Mouse (Mus musculus): ENCODE data around the gene Hoxa10. TPM values are rescaled to one million over a fixed set of nuclear protein-coding genes. Genes with fewer than 3 reads are reported as not detected.

Hoxa10 gene
- total and polyA plus RNA-seq, 3 experiments = not detected

GRCm38 (mm10) chr6:52233546-52234427 lies 6.9 kb downstream of the Hoxa10 start:
- Histone ChIP-seq H3K4me3 (ENCODE audit: control insufficient read depth in 1 of 2, insufficient read depth in 1 of 2, low read depth in 2 of 2, low read length in 2 of 2) (no peak overlapping the region), H3K36me3 (ENCODE audit: control insufficient read depth in 1 of 2, insufficient read depth in 2 of 2, low read length in 2 of 2) (no peaks in the 10 kb centered on the region), H3K4me1 (ENCODE audit: control insufficient read depth in 1 of 2, insufficient read depth in 2 of 2, low read length in 2 of 2) (no peaks in the 10 kb centered on the region), H3K9me3 (replicated peaks; ENCODE audit: insufficient read depth, low read length) (no peaks in the 10 kb centered on the region), H3K27me3 (ENCODE audit: control insufficient read depth in 1 of 2, insufficient read depth in 2 of 2, low read length in 2 of 2) (no peaks in the 10 kb centered on the region), H3K9ac (ENCODE audit: control insufficient read depth, low read depth, low read length, poor library complexity, severe bottlenecking) (no peak overlapping the region), H3K79me2 (ENCODE audit: control insufficient read depth, insufficient read depth, low read length, poor library complexity) (no peaks in the 10 kb centered on the region), H3K27ac (ENCODE audit: control insufficient read depth, low read depth, low read length) (no peak overlapping the region)
- no peak for TF ChIP-seq NELFE (IDR thresholded peaks at IDR 0.05; ENCODE audit: low read depth, low read length)
- DNase-seq (ENCODE audit: low read depth, low spot score) = no peak

GRCm38 (mm10) chr6:52232984-52233545 lies 7.6 kb downstream of the Hoxa10 start:
- Histone ChIP-seq H3K4me3 (ENCODE audit: control insufficient read depth in 1 of 2, insufficient read depth in 1 of 2, low read depth in 2 of 2, low read length in 2 of 2) (no peak overlapping the region), H3K4me1 (ENCODE audit: control insufficient read depth in 1 of 2, insufficient read depth in 2 of 2, low read length in 2 of 2) (no peaks in the 10 kb centered on the region), H3K36me3 (ENCODE audit: control insufficient read depth in 1 of 2, insufficient read depth in 2 of 2, low read length in 2 of 2) (no peaks in the 10 kb centered on the region)

GRCm38 (mm10) chr6:52232568-52232965 lies 8.1 kb downstream of the Hoxa10 start:
- DNase-seq (ENCODE audit: low read depth, low spot score) = no peak
- TF ChIP-seq JUND (IDR thresholded peaks at IDR 0.05; ENCODE audit: low read depth, low read length) (no peak), GATA1 (IDR thresholded peaks at IDR 0.05; ENCODE audit: low read depth, low read length) (no peak), UBTF (IDR thresholded peaks at IDR 0.05; ENCODE audit: borderline replicate concordance, insufficient read depth, low read depth, low read length) (no peak), E2F4 (IDR thresholded peaks at IDR 0.05; ENCODE audit: borderline replicate concordance, low read depth, low read length) (no peak), USF1 (IDR thresholded peaks at IDR 0.05; ENCODE audit: low read depth, low read length) (no peak), MAX (IDR thresholded peaks at IDR 0.05; ENCODE audit: low read length) (no peak), ZMIZ1 (IDR thresholded peaks at IDR 0.05; ENCODE audit: low read depth, low read length) (no peak), RCOR1 (IDR thresholded peaks at IDR 0.05; ENCODE audit: low read depth, low read length) (no peak), ELF1 (IDR thresholded peaks at IDR 0.05; ENCODE audit: low read depth, low read length) (no peak), ZKSCAN1 (IDR thresholded peaks at IDR 0.05; ENCODE audit: low read depth, low read length) (no peak), RAD21 (IDR thresholded peaks at IDR 0.05; ENCODE audit: low read depth, low read length) (no peak), MYB (IDR thresholded peaks at IDR 0.05; ENCODE audit: low read depth, low read length) (no peak), BHLHE40 (IDR thresholded peaks at IDR 0.05; ENCODE audit: borderline replicate concordance, low read depth, low read length) (no peak), POLR2AphosphoS5 (IDR thresholded peaks at IDR 0.05; ENCODE audit: borderline replicate concordance, low read depth, low read length) (no peak), CTCF (IDR thresholded peaks at IDR 0.05 in 2 of 3, conservative IDR thresholded peaks at IDR 0.05 in 1 of 3; ENCODE audit: control insufficient read depth in 1 of 3, insufficient read depth in 1 of 3, low read depth in 2 of 3, low read length in 3 of 3, poor library complexity in 1 of 3, severe bottlenecking in 1 of 3) (no peak), TBP (IDR thresholded peaks at IDR 0.05; ENCODE audit: low read depth, low read length) (no peak), SMC3 (IDR thresholded peaks at IDR 0.05; ENCODE audit: low read depth, low read length) (no peak), KAT2A (conservative IDR thresholded peaks at IDR 0.05; ENCODE audit: low read depth, low read length) (no peak), NRF1 (IDR thresholded peaks at IDR 0.05; ENCODE audit: insufficient read depth, low read depth, low read length, poor library complexity, severe bottlenecking) (no peak), ETS1 (IDR thresholded peaks at IDR 0.05; ENCODE audit: low read depth, low read length) (no peak)
- H3K27ac ChIP-seq (ENCODE audit: control insufficient read depth, low read depth, low read length) = no peak overlapping the region
- H3K4me3 ChIP-seq (ENCODE audit: control insufficient read depth in 1 of 2, insufficient read depth in 1 of 2, low read depth in 2 of 2, low read length in 2 of 2) = no peak overlapping the region
- H3K4me1 ChIP-seq (ENCODE audit: control insufficient read depth in 1 of 2, insufficient read depth in 2 of 2, low read length in 2 of 2) = no peaks in the 10 kb centered on the region
- no peaks in the 10 kb centered on the region for H3K79me2 ChIP-seq (ENCODE audit: control insufficient read depth, insufficient read depth, low read length, poor library complexity)
- no peaks in the 10 kb centered on the region for H3K36me3 ChIP-seq (ENCODE audit: control insufficient read depth in 1 of 2, insufficient read depth in 2 of 2, low read length in 2 of 2)
- no peaks in the 10 kb centered on the region for H3K27me3 ChIP-seq (ENCODE audit: control insufficient read depth in 1 of 2, insufficient read depth in 2 of 2, low read length in 2 of 2)
- H3K9me3 ChIP-seq (replicated peaks; ENCODE audit: insufficient read depth, low read length) = no peaks in the 10 kb centered on the region
- no peak overlapping the region for H3K9ac ChIP-seq (ENCODE audit: control insufficient read depth, low read depth, low read length, poor library complexity, severe bottlenecking)

More at GRCm38 (mm10) chr6:52232984-52233545, 7.6 kb downstream of the Hoxa10 start:
- no peak for DNase-seq (ENCODE audit: low read depth, low spot score)
- TF ChIP-seq TCF12 (IDR thresholded peaks at IDR 0.05; ENCODE audit: low read depth, low read length) (no peak), CHD1 (IDR thresholded peaks at IDR 0.05; ENCODE audit: low read depth, low read length) (no peak), NRF1 (IDR thresholded peaks at IDR 0.05; ENCODE audit: insufficient read depth, low read depth, low read length, poor library complexity, severe bottlenecking) (no peak), USF1 (IDR thresholded peaks at IDR 0.05; ENCODE audit: low read depth, low read length) (no peak), GATA1 (IDR thresholded peaks at IDR 0.05; ENCODE audit: low read depth, low read length) (no peak), HCFC1 (IDR thresholded peaks at IDR 0.05; ENCODE audit: low read depth, low read length) (no peak), POLR2AphosphoS5 (IDR thresholded peaks at IDR 0.05; ENCODE audit: borderline replicate concordance, low read depth, low read length) (no peak), JUND (IDR thresholded peaks at IDR 0.05; ENCODE audit: low read depth, low read length) (no peak), MYB (IDR thresholded peaks at IDR 0.05; ENCODE audit: low read depth, low read length) (no peak)
- Histone ChIP-seq H3K27ac (ENCODE audit: control insufficient read depth, low read depth, low read length) (no peak overlapping the region), H3K27me3 (ENCODE audit: control insufficient read depth in 1 of 2, insufficient read depth in 2 of 2, low read length in 2 of 2) (no peaks in the 10 kb centered on the region), H3K79me2 (ENCODE audit: control insufficient read depth, insufficient read depth, low read length, poor library complexity) (no peaks in the 10 kb centered on the region), H3K9me3 (replicated peaks; ENCODE audit: insufficient read depth, low read length) (no peaks in the 10 kb centered on the region), H3K9ac (ENCODE audit: control insufficient read depth, low read depth, low read length, poor library complexity, severe bottlenecking) (no peak overlapping the region)

Measured in MEL (cell line).